Mouse (Mus musculus) midbrain, embryonic 14.5 days (tissue): ENCODE measurements around the gene Baz1a. TPM values are rescaled to one million over a fixed set of nuclear protein-coding genes. Genes with fewer than 3 reads are reported as not detected.
A peak's percentile ranks its signal among the peaks of the same experiment; 100 is the strongest.

Source experiments
- ATAC-seq: fragments of 200-750 bp; cut with Nextera tagmentation; 2 replicates; pipeline ENCODE4 v1.8.0; 2017; ENCODE audit warnings: moderate number of reproducible peaks, moderate library complexity; ENCODE audit not compliant: low FRiP score, low TSS enrichment
- DNase-seq: peaks from one replicate; pipeline ENCODE4 v3.0.0-alpha.2; 2015
- H3K27ac ChIP-seq: fragments of 300-500 bp; sonication (generic); replicated peaks from 2 replicates; pipeline ENCODE4 v1.5.1; 2014; ENCODE audit warnings: mild to moderate bottlenecking, low read depth, low read length, moderate library complexity
- H3K27me3 ChIP-seq: fragments of 300-500 bp; sonication (generic); 2 replicates; pipeline ENCODE4 v1.6.1; 2014; ENCODE audit warnings: low read length, control low read depth, mixed read lengths; ENCODE audit not compliant: control insufficient read depth, insufficient read depth
- H3K36me3 ChIP-seq: fragments of 300-500 bp; sonication (generic); 2 replicates; pipeline ENCODE4 v1.6.1; 2014; ENCODE audit warnings: low read length, control low read depth; ENCODE audit not compliant: control insufficient read depth, insufficient read depth
- H3K4me1 ChIP-seq: fragments of 300-500 bp; sonication (generic); 2 replicates; pipeline ENCODE4 v1.6.1; 2014; ENCODE audit warnings: mild to moderate bottlenecking, antibody characterized with exemption, low read length, control low read depth; ENCODE audit not compliant: control insufficient read depth, insufficient read depth
- H3K4me2 ChIP-seq: fragments of 300-500 bp; sonication (generic); 2 replicates; pipeline ENCODE4 v1.6.1; 2014; ENCODE audit warnings: mild to moderate bottlenecking, low read length, moderate library complexity
- H3K4me3 ChIP-seq: fragments of 300-500 bp; sonication (generic); replicated peaks from 2 replicates; pipeline ENCODE4 v1.5.1; 2014; ENCODE audit warnings: low read depth, low read length
- H3K9ac ChIP-seq: fragments of 300-500 bp; sonication (generic); replicated peaks from 2 replicates; pipeline ENCODE4 v1.6.1; 2014; ENCODE audit warnings: mild to moderate bottlenecking, low read length, moderate library complexity
- H3K9me3 ChIP-seq: fragments of 300-500 bp; sonication (generic); 2 replicates; pipeline ENCODE4 v1.6.1; 2016; ENCODE audit warnings: low read length, control low read depth, mixed read lengths; ENCODE audit not compliant: control insufficient read depth
- WGBS: fragments of 180-500 bp; shearing (Covaris S2); extraction: QIAGEN DNeasy Blood & Tissue Kit; methylation state at CpG from one replicate; pipeline ENCODE4 v1.1.7; 2014; 5-methylcytosine and 5-hydroxymethylcytosine counted together
- polyA plus RNA-seq: library from polyadenylated mRNA; unstranded; fragments of >200 nt; fragmentation: Nextera tagmentation; extraction: Ambion mirVana; gene quantifications from 2 replicates; pipeline ENCODE4 v1.2.1, GENCODE M21; 2014

Baz1a gene
- 7.1 and 8.5 TPM in 2 replicates for polyA plus RNA-seq

DNA sequence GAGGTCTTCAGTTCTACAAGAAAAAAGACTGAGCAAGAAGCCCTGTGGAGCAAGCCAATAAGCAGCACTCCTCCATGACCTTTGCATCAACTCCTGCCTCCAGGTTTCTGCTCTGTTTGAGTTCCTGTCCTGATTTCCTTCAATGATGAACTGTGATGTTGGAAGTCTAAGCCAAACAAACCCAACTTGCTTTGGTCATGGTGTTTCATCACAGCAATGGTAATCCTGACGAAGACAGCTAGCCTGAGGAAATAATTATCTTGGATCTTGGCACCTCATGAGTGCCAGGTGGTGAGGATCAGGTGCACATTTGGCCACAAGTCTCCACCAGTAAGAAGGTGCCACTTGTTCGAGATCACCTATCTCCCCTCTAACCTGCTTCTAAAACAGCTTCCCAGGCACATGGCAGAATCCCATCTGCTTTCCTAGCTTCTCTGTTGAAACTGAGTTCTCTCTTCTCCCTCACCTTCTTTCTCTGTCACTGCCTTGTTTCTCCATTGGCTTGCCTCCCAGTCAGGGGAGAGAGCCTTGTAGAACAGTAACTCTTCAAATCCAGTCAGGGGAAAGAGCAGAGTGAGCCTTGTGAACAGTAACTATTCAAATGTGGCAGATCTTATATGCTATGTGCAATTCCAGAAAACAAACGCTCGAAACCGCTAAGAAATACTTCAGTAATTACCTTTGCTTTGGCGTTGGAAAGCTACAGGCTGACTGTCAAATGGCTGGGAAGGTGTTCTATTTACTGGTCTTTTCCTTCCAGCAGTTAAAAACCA is at the start of gene Baz1a:
TSS of gene Baz1a (minus strand) at position 723 of the 773 bp plus-strand sequence.
- Histone ChIP-seq H3K4me1 (no peaks in the 10 kb centered on the region), H3K4me2 (no peak within 1 kb of the TSS), H3K9me3 (no peaks in the 10 kb centered on the region), H3K27ac (no peak within 1 kb of the TSS), H3K4me3 (no peak within 1 kb of the TSS), H3K27me3 (no peaks in the 10 kb centered on the region), H3K36me3 (no peaks in the 10 kb centered on the region), H3K9ac (no peak within 1 kb of the TSS)
- ATAC-seq (no peak), DNase-seq (no peak)
- WGBS: 90% methylated on average over 6 of the region's 6 CpGs

- no peak overlapping the region for H3K4me2 ChIP-seq
- H3K9ac ChIP-seq: no peak overlapping the region
- peaks cover 9% of the 10 kb centered on the region; the same call in 1 of the 2 replicates for H3K36me3 ChIP-seq
- no peak for ATAC-seq
- H3K4me1 ChIP-seq: no peaks in the 10 kb centered on the region
- 98% methylated on average over 1 of the region's 1 CpGs for WGBS
- H3K4me3 ChIP-seq: no peak overlapping the region
- no peak for DNase-seq
- H3K27ac ChIP-seq: no peak overlapping the region
- no peaks in the 10 kb centered on the region for H3K9me3 ChIP-seq
- no peaks in the 10 kb centered on the region for H3K27me3 ChIP-seq
Observed at GRCm38 (mm10) chr12:55062141-55062540, 48.0 kb upstream of the Baz1a start.

- peak; percentile 14 for DNase-seq
- Histone ChIP-seq H3K4me1 (no peaks in the 10 kb centered on the region), H3K4me2 (no peak overlapping the region), H3K9ac (no peak overlapping the region), H3K27ac (no peak overlapping the region), H3K4me3 (no peak overlapping the region), H3K36me3 (peaks cover 9% of the 10 kb centered on the region; the same call in 1 of the 2 replicates), H3K9me3 (no peaks in the 10 kb centered on the region), H3K27me3 (no peaks in the 10 kb centered on the region)
- 79% methylated on average over 10 of the region's 10 CpGs for WGBS
- no peak for ATAC-seq
Observed at GRCm38 (mm10) chr12:55061006-55061405, 46.9 kb upstream of the Baz1a start.

DNA sequence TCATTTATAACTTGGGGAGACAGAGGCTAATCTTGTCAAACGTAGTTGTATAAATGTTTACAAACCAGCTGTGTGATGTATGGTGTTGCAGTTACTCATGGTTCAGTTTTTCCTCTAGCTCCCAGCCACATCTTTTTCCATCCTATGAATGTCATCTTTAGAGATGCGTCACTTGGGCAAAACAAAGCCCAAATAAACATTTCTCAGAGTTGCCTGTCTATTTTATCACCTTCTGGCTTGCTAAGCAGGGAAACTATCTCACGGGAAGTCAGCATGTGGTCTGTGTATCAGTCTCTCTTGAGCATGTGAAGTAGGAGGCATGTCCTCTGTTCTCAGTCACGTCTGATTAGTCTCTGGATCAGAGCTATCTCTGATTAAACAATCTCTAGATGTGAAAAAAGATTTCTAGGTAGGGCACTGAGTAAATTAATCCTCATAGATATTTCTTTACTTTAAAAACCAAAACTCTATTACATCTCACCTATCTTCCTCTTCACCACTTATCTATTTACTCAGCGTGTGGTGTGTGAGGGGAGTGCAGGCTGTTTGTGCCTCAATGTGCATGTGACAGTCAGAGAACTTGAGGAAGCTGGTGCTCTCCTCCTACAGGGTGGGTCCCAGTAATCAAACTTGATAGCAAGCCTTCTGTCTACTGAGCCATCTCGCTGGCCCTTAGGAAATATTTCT is 46.2 kb upstream of the Baz1a start:
- Histone ChIP-seq H3K36me3 (peaks cover 9% of the 10 kb centered on the region; the same call in 1 of the 2 replicates), H3K27ac (no peak overlapping the region), H3K9ac (no peak overlapping the region), H3K27me3 (no peaks in the 10 kb centered on the region), H3K4me1 (no peaks in the 10 kb centered on the region), H3K9me3 (no peaks in the 10 kb centered on the region), H3K4me2 (no peak overlapping the region), H3K4me3 (no peak overlapping the region)
- WGBS: 94% methylated on average over 6 of the region's 6 CpGs
- DNase-seq (no peak), ATAC-seq (no peak)

DNA sequence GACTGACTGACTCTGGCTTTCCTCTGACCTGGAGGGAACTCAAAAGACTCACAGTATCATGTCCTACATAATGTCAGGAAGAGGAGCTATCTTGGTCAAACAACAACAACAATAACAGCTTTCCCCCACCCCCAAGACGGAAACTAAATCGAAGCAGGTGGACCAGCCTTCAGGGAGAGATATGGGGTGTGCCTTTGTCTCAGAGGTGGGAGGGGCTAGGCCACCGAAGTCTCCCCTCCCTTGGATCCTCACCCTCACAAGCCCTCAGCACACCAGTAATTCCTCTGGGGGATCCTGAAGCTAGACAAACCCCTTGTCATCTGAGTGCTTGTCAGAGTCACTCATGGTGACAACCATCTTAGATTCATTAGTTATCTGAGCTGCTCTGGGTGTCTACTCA is 45.7 kb upstream of the Baz1a start:
- Histone ChIP-seq H3K36me3 (peaks cover 9% of the 10 kb centered on the region; the same call in 1 of the 2 replicates), H3K4me3 (no peak overlapping the region), H3K27me3 (no peaks in the 10 kb centered on the region), H3K9me3 (no peaks in the 10 kb centered on the region), H3K4me1 (no peaks in the 10 kb centered on the region), H3K27ac (no peak overlapping the region), H3K4me2 (no peak overlapping the region), H3K9ac (no peak overlapping the region)
- no peak for DNase-seq
- no peak for ATAC-seq
- 89% methylated on average over 3 of the region's 3 CpGs for WGBS

GRCm38 (mm10) chr12:55058865-55059615 is 44.9 kb upstream of the Baz1a start:
- DNase-seq (no peak), ATAC-seq (no peak)
- Histone ChIP-seq H3K4me2 (no peak overlapping the region), H3K9me3 (no peaks in the 10 kb centered on the region), H3K36me3 (peaks cover 12% of the 10 kb centered on the region; the same call in 1 of the 2 replicates), H3K4me1 (no peaks in the 10 kb centered on the region), H3K27ac (no peak overlapping the region), H3K27me3 (no peaks in the 10 kb centered on the region), H3K9ac (no peak overlapping the region), H3K4me3 (no peak overlapping the region)
- 85% methylated on average over 6 of the region's 6 CpGs for WGBS

GRCm38 (mm10) chr12:55056703-55057102 is 42.6 kb upstream of the Baz1a start:
- Histone ChIP-seq H3K9me3 (no peaks in the 10 kb centered on the region), H3K4me2 (no peak overlapping the region), H3K27me3 (no peaks in the 10 kb centered on the region), H3K36me3 (peaks cover 11% of the 10 kb centered on the region; the same call in 1 of the 2 replicates), H3K4me1 (no peaks in the 10 kb centered on the region), H3K27ac (no peak overlapping the region), H3K4me3 (no peak overlapping the region), H3K9ac (no peak overlapping the region)
- DNase-seq: no peak
- WGBS: 94% methylated on average over 2 of the region's 2 CpGs
- ATAC-seq: no peak

GRCm38 (mm10) chr12:55054551-55055241 is 40.5 kb upstream of the Baz1a start:
- Histone ChIP-seq H3K9me3 (no peaks in the 10 kb centered on the region), H3K27me3 (no peaks in the 10 kb centered on the region), H3K9ac (no peak overlapping the region), H3K27ac (no peak overlapping the region), H3K36me3 (0 out of 2 replicates have a peak, but pooled peaks cover 12% of the 10 kb centered on the region), H3K4me1 (no peaks in the 10 kb centered on the region), H3K4me3 (no peak overlapping the region), H3K4me2 (no peak overlapping the region)
- 89% methylated on average over 2 of the region's 2 CpGs for WGBS
- DNase-seq (no peak), ATAC-seq (no peak)
